Mouse (Mus musculus) G1E (cell line): ENCODE measurements around the gene Sycn.

Source experiments
- CTCF ChIP-seq: IDR thresholded peaks from 2 replicates; pipeline ENCODE4 v1.5.1; 2012; ENCODE audit warnings: low read depth, low read length, inconsistent platforms, mixed read lengths
- POLR2AphosphoS5 ChIP-seq: IDR thresholded peaks from 2 replicates; pipeline ENCODE4 v1.6.1; 2012; ENCODE audit warnings: low read depth, low read length, inconsistent platforms; ENCODE audit not compliant: insufficient replicate concordance

- TF ChIP-seq CTCF (no peak), POLR2AphosphoS5 (no peak)
Observed at GRCm38 (mm10) chr7:28553076-28553475, 12.4 kb downstream of the Sycn start.
